Mouse (Mus musculus) small intestine, adult 2 months (tissue): ENCODE data around the gene Brinp2.

Experiments used
- CTCF ChIP-seq: fragments of 200-500 bp; IDR thresholded peaks from 2 replicates; pipeline ENCODE4 v1.5.1; 2012; ENCODE audit warnings: low read depth, mild to moderate bottlenecking, control low read depth, inconsistent platforms, low read length, moderate library complexity, mixed read lengths; ENCODE audit not compliant: insufficient replicate concordance, insufficient read length; ENCODE audit errors: extremely low read depth
- POLR2A ChIP-seq: fragments of 200-500 bp; IDR thresholded peaks from 2 replicates; pipeline ENCODE4 v1.6.1; 2012; ENCODE audit warnings: low read depth, mild to moderate bottlenecking, control low read depth, inconsistent platforms, low read length, moderate library complexity

- TF ChIP-seq CTCF (no peak), POLR2A (no peak)
Observed at GRCm38 (mm10) chr1:158386781-158387180, 30.7 kb upstream of the Brinp2 start.
